Mouse (Mus musculus) hindbrain, embryonic 15.5 days (tissue): ENCODE measurements around the gene Hoxd4. TPM values are rescaled to one million over a fixed set of nuclear protein-coding genes. Genes with fewer than 3 reads are reported as not detected.

Source experiments
- ATAC-seq: fragments of 200-750 bp; cut with Nextera tagmentation; 2 replicates; pipeline ENCODE4 v1.8.0; 2017; ENCODE audit warnings: low read depth, moderate number of reproducible peaks, moderate TSS enrichment; ENCODE audit not compliant: low FRiP score
- H3K27ac ChIP-seq: fragments of 300-500 bp; sonication (generic); replicated peaks from 2 replicates; pipeline ENCODE4 v1.5.1; 2015; ENCODE audit warnings: mild to moderate bottlenecking, inconsistent platforms
- H3K27me3 ChIP-seq: fragments of 300-500 bp; sonication (generic); 2 replicates; pipeline ENCODE4 v1.6.1; 2015; ENCODE audit warnings: control low read depth, inconsistent platforms
- H3K36me3 ChIP-seq: fragments of 300-500 bp; sonication (generic); 2 replicates; pipeline ENCODE4 v1.6.1; 2015; ENCODE audit warnings: control low read depth, inconsistent platforms
- H3K4me1 ChIP-seq: fragments of 300-500 bp; sonication (generic); replicated peaks from 2 replicates; pipeline ENCODE4 v1.6.1; 2015; ENCODE audit warnings: control low read depth, inconsistent platforms
- H3K4me2 ChIP-seq: fragments of 300-500 bp; sonication (generic); 2 replicates; pipeline ENCODE4 v1.6.1; 2015; ENCODE audit warnings: moderate library complexity, mild to moderate bottlenecking, inconsistent platforms
- H3K4me3 ChIP-seq: fragments of 300-500 bp; sonication (generic); 2 replicates; pipeline ENCODE4 v1.5.1; 2015; ENCODE audit warnings: mild to moderate bottlenecking, inconsistent platforms
- H3K9ac ChIP-seq: fragments of 300-500 bp; sonication (generic); 2 replicates; pipeline ENCODE4 v1.6.1; 2015; ENCODE audit warnings: inconsistent platforms
- H3K9me3 ChIP-seq: fragments of 300-500 bp; sonication (generic); 2 replicates; pipeline ENCODE4 v1.6.1; 2016; ENCODE audit warnings: control low read depth, inconsistent platforms
- WGBS: fragments of 180-500 bp; shearing (Covaris S2); methylation state at CpG from one replicate; pipeline ENCODE4 v1.1.7; 2015; 5-methylcytosine and 5-hydroxymethylcytosine counted together
- polyA plus RNA-seq: library from polyadenylated mRNA; unstranded; fragments of >200 nt; fragmentation: Nextera tagmentation; extraction: Ambion mirVana; gene quantifications from 2 replicates; pipeline ENCODE4 v1.2.1, GENCODE M21; 2015

Hoxd4 gene
- polyA plus RNA-seq, 1 experiment from 2014 or later = 2.7 TPM

DNA sequence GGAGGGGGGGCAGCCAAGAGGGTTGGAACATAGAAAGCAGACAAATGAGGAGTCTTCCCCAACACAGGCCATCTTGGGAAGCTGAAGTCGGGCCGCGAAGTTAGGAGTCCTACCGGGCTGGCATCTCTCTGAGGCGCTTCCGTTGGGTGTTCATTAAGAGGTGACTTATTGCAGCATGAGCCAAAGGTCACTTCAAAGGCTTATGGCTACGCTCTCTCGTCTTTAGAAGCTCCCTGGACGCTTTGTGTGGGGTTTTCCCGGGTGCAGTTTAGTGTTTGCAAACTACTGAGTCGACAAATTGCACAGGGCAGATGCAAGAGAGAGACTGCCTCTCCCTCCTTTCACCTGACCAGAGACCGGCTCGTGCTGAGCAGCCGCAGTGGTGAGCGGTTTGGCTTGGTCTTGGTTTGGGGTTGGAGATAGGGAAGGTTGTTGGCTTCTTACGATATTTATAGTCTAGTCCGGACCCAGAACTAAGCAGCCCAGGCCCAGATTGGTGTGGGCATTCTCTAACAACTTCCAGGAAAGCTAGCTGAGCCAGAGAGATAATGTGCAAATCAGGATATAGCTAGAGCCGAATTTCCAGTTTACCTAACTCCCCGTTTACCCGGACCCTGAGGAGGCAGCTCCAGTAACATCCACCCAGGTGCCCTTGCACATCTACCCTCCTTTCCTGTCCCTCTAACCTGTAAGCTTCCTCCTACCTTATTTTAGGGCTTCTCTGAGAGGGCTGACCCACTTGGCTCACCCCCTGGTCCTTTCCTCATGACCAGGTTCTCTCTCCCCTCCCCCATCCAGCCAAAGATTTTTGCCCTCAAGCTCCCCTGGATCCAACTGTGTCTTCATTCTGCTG lies 27.1 kb downstream of the Hoxd4 start:
- Histone ChIP-seq H3K4me3 (peak overlapping the region; percentile 43), H3K9ac (peak overlapping the region; percentile 53), H3K4me1 (peaks cover 15% of the 10 kb centered on the region), H3K36me3 (no peaks in the 10 kb centered on the region), H3K27ac (peak overlapping the region; percentile 91), H3K9me3 (no peaks in the 10 kb centered on the region), H3K4me2 (peak overlapping the region; percentile 57), H3K27me3 (peaks cover 34% of the 10 kb centered on the region)
- WGBS = 2% methylated on average over 20 of the region's 20 CpGs
- no peak for ATAC-seq

DNA sequence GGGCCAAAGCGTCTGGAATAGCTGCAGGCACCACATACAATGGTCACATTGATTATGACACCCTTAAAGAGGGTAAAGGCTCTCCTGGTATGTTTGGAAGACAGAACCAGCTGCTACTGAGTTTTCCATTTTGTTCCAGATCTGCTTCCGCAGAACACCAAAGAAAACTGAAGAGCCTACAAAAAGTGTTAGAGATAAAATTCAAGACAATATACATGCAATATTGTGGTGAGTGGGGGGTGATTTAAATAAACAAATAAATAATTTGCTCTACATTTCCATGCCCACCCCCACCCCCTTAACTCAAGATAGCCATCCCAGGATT lies 27.7 kb downstream of the Hoxd4 start:
- Histone ChIP-seq H3K4me1 (peaks cover 15% of the 10 kb centered on the region), H3K9ac (peak overlapping the region; percentile 53), H3K27ac (peak overlapping the region; percentile 91), H3K4me2 (peak overlapping the region; percentile 57), H3K4me3 (peak overlapping the region; percentile 43), H3K9me3 (no peaks in the 10 kb centered on the region), H3K36me3 (no peaks in the 10 kb centered on the region), H3K27me3 (peaks cover 40% of the 10 kb centered on the region)
- WGBS = 0% methylated on average over 2 of the region's 2 CpGs
- no peak for ATAC-seq

DNA sequence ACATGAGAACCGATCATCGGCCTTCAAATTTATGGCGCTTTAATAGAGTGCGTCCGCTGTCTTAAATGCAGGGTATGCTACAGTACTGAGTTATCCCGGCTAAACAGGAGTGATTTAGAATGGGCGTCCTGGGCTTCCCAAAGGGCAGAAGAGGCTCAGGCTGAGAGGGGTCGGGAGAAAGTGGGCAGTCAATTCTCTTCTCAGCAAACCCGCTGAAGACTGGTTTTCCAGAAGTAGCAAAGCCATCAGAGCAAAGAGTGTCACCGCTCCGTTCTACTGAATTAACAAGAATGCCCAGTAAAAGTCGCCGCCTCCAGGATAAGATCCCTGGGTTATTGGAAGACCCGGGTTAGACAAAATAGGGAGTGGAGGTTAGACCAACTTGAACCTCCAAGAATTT lies 28.1 kb downstream of the Hoxd4 start:
- H3K9me3 ChIP-seq = no peaks in the 10 kb centered on the region
- H3K27ac ChIP-seq = peak overlapping the region; percentile 91
- H3K4me1 ChIP-seq = peaks cover 15% of the 10 kb centered on the region; the same call in 1 of the 2 replicates
- no peaks in the 10 kb centered on the region for H3K36me3 ChIP-seq
- ATAC-seq = no peak
- H3K27me3 ChIP-seq = peaks cover 41% of the 10 kb centered on the region
- peak overlapping the region; percentile 53 for H3K9ac ChIP-seq
- peak overlapping the region; percentile 57 for H3K4me2 ChIP-seq
- 2% methylated on average over 14 of the region's 14 CpGs for WGBS
- H3K4me3 ChIP-seq = peak overlapping the region; percentile 43

GRCm38 (mm10) chr2:74740311-74741091 lies 28.8 kb downstream of the Hoxd4 start:
- peaks cover 20% of the 10 kb centered on the region; the same call in 1 of the 2 replicates for H3K4me1 ChIP-seq
- ATAC-seq = no peak
- 1% methylated on average over 43 of the region's 43 CpGs for WGBS
- peak overlapping the region; percentile 91 for H3K27ac ChIP-seq
- H3K9me3 ChIP-seq = no peaks in the 10 kb centered on the region
- peak overlapping the region; percentile 43 for H3K4me3 ChIP-seq
- H3K27me3 ChIP-seq = peaks cover 39% of the 10 kb centered on the region
- H3K9ac ChIP-seq = peak overlapping the region; percentile 53
- peak overlapping the region; percentile 57 for H3K4me2 ChIP-seq
- H3K36me3 ChIP-seq = no peaks in the 10 kb centered on the region

- peak overlapping the region; percentile 31 for H3K4me2 ChIP-seq
- H3K4me3 ChIP-seq = no peak overlapping the region
- H3K27me3 ChIP-seq = peaks cover 44% of the 10 kb centered on the region
- H3K4me1 ChIP-seq = peaks cover 21% of the 10 kb centered on the region
- peak overlapping the region; percentile 65 for H3K27ac ChIP-seq
- ATAC-seq = no peak
- no peaks in the 10 kb centered on the region for H3K36me3 ChIP-seq
- WGBS = 26% methylated on average over 2 of the region's 3 CpGs
- H3K9ac ChIP-seq = no peak overlapping the region
- H3K9me3 ChIP-seq = no peaks in the 10 kb centered on the region
Measured at GRCm38 (mm10) chr2:74741252-74741978, 29.7 kb downstream of the Hoxd4 start.

DNA sequence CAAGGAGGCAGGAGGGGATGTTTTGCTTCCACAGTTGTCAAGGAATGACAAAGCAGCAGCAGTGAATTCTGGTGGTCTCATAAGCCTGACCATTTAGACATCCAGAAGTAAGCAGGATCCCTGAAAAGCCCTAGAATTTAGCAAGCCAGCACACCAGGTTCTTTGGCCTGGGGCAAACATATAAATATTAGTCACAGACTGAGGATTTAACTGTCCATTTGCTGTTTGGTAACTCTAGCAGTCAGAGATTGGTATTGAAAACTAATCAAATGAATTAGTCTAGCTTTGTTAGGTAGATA lies 30.2 kb downstream of the Hoxd4 start:
- Histone ChIP-seq H3K4me2 (peak overlapping the region; percentile 31), H3K27me3 (peaks cover 44% of the 10 kb centered on the region), H3K9me3 (no peaks in the 10 kb centered on the region), H3K4me1 (peaks cover 24% of the 10 kb centered on the region), H3K9ac (no peak overlapping the region), H3K4me3 (no peak overlapping the region), H3K36me3 (no peaks in the 10 kb centered on the region), H3K27ac (peak overlapping the region; percentile 65)
- no peak for ATAC-seq

DNA sequence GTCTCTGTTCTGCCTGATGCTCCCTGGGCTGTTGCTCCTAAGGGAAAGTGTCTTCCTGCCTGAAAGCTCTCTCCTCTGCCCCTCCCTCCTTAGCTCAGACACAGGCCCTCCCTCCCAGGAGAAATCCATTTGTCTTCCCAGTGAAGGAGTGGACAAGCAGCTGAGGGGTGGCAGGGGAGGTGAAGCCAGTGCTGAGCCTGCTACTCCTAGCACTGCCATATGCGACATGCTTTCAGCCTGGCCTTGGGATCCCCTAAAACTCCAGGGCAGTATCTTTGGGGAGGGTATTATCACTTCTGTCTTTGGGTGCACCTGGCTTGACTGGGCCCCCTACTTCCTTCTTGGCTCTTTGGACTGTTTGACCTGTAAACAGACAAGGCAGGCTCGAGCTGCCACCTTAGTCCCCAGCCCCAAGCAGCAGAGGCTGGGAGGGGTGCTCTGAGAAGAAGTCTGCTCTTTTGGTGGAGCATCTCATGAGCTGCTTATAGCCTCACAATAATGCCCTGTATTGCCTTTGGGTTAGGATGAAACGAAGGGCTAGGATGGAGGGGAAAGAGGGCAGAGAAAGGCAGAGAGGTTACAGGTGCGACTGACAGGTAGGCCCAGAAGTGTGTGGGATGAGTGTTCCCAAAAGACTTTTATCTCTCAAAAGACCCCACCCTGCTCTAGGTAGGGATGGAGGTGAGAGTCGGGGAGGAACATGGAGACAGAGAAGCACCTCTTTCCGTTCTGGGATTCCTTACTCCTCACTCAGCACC lies 34.0 kb downstream of the Hoxd4 start:
- 3% methylated on average over 6 of the region's 6 CpGs for WGBS
- H3K9me3 ChIP-seq = no peaks in the 10 kb centered on the region
- peak overlapping the region; percentile 32 for H3K4me3 ChIP-seq
- no peaks in the 10 kb centered on the region for H3K36me3 ChIP-seq
- peaks cover 37% of the 10 kb centered on the region for H3K4me1 ChIP-seq
- peaks cover 40% of the 10 kb centered on the region for H3K27me3 ChIP-seq
- peak overlapping the region; percentile 53 for H3K9ac ChIP-seq
- H3K4me2 ChIP-seq = peak overlapping the region; percentile 64
- 0 out of 2 replicates have a peak, but pooled peaks have one; percentile 6 for ATAC-seq
- peak overlapping the region; percentile 85 for H3K27ac ChIP-seq

- Histone ChIP-seq H3K27me3 (peaks cover 44% of the 10 kb centered on the region), H3K9me3 (no peaks in the 10 kb centered on the region), H3K27ac (peak overlapping the region; percentile 85), H3K9ac (peak overlapping the region; percentile 53), H3K4me3 (peak overlapping the region; percentile 32), H3K4me1 (peaks cover 35% of the 10 kb centered on the region), H3K36me3 (no peaks in the 10 kb centered on the region), H3K4me2 (peak overlapping the region; percentile 64)
- under 1% methylated on average over 58 of the region's 58 CpGs for WGBS
- no peak for ATAC-seq
Measured at GRCm38 (mm10) chr2:74746298-74746921, 34.7 kb downstream of the Hoxd4 start.

DNA sequence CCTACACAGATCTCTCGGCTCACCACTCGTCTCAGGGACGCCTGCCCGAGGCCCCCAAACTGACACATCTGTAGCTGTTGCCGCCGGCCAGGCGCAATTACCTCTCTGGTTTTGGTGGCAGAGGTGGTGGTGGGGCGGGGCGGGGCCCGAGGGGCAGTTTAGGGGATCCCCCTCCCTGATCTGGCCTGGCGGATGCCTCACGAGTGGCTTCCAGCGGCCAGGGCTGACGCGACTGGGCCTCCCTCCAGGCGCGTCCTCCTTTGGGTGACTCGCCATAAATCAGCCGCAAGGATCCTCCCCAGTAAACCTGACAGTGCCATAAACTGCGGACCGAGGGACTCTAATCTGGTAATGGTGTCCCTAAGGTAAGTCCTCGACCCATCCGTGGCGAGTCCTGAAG lies 35.3 kb downstream of the Hoxd4 start:
- H3K4me3 ChIP-seq = peak overlapping the region; percentile 32
- H3K9me3 ChIP-seq = no peaks in the 10 kb centered on the region
- ATAC-seq = no peak
- H3K4me2 ChIP-seq = peak overlapping the region; percentile 64
- peak overlapping the region; percentile 53 for H3K9ac ChIP-seq
- H3K27ac ChIP-seq = peak overlapping the region; percentile 85
- peaks cover 29% of the 10 kb centered on the region for H3K4me1 ChIP-seq
- no peaks in the 10 kb centered on the region for H3K36me3 ChIP-seq
- peaks cover 44% of the 10 kb centered on the region for H3K27me3 ChIP-seq
- 2% methylated on average over 24 of the region's 24 CpGs for WGBS

GRCm38 (mm10) chr2:74747661-74748141 lies 36.0 kb downstream of the Hoxd4 start:
- Histone ChIP-seq H3K27ac (peak overlapping the region; percentile 85), H3K4me1 (peaks cover 33% of the 10 kb centered on the region), H3K4me2 (peak overlapping the region; percentile 64), H3K9me3 (no peaks in the 10 kb centered on the region), H3K9ac (peak overlapping the region; percentile 53), H3K27me3 (peaks cover 44% of the 10 kb centered on the region), H3K4me3 (peak overlapping the region; percentile 32), H3K36me3 (no peaks in the 10 kb centered on the region)
- 6% methylated on average over 11 of the region's 11 CpGs for WGBS
- ATAC-seq = no peak
